Mouse (Mus musculus): Measurements from ENCODE around the gene Dync1h1. TPM values are rescaled to one million over a fixed set of nuclear protein-coding genes. Genes with fewer than 3 reads are reported as not detected.

Gene Dync1h1
- polyA plus RNA-seq (2012; fragmentation: generic; extraction: Trizol) = 83.5 TPM
- long read RNA-seq, experiment 1, partial matches to known transcripts = 22 of 25 reads
- long read RNA-seq, experiment 1, other reads (novel, unspliced or antisense) = 3 of 25 reads
- long read RNA-seq, experiment 2, partial matches to known transcripts = 50 of 56 reads
- long read RNA-seq, experiment 2, other reads (novel, unspliced or antisense) = 6 of 56 reads

DNA sequence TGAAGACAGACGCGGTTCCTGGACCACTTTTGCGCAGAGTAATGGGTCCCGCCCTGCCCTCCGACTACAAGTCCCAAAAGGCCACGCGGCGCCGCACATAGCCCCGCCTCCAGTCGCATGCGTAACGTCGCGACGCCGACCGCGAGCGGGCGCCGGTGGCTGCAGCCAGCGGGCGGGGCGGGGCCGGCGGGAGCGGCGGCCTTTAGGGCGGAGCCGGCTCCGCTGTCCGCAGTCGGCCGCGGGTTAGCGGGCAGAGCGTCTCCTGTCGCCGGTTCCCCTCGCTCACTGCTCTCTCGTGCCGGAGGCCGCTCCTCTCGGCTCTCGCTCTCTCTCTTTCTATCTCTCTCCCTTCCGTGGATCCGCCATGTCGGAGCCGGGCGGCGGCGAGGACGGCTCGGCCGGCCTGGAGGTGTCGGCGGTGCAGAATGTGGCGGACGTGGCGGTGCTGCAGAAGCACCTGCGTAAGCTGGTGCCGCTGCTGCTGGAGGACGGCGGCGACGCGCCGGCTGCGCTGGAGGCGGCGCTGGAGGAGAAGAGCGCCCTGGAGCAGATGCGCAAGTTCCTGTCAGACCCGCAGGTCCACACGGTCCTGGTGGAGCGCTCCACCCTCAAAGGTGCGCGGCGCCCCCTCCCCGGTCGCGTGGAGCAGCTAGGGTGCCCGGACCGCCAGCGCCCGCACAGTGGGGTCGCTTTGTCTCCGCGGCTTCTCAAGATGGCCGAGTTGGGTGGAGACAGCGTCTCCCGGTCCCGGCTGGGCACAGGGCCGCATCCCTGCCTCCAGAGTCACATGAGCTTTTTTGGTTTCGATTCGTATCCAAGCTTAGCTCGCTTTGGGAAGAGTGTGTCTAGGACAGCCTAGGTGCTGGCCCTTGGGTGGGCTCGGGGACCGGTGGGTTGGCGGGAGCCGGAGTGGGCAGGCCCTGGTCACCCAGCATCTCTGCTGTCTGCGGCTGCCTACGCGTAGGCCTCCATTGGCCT, at the start of gene Dync1h1:
Gene Dync1h1 (plus strand): TSS at position 212 of the 978 bp plus-strand sequence.
- H3K4me3 ChIP-seq (ENCODE audit: insufficient read depth, poor library complexity, severe bottlenecking) = peak within 1 kb of the TSS; percentile 96
- peaks cover 5% of the 10 kb centered on the region for H3K36me3 ChIP-seq (ENCODE audit: control insufficient read depth, insufficient read depth)
- peak within 1 kb of the TSS; percentile 99 for H3ac ChIP-seq (ENCODE audit: control insufficient read depth, insufficient read length, low read depth)
- TF ChIP-seq USF1 (IDR thresholded peaks at IDR 0.05; ENCODE audit: low read depth) (peak; percentile 38), CTCF (IDR thresholded peaks at IDR 0.05; ENCODE audit: control insufficient read depth, insufficient read depth, insufficient read length) (no peak), FOSL1 (IDR thresholded peaks at IDR 0.05; ENCODE audit: insufficient read depth, low read length, poor library complexity, severe bottlenecking) (no peak), CEBPB (IDR thresholded peaks at IDR 0.05; ENCODE audit: low read depth) (no peak)
- no peaks in the 10 kb centered on the region for H3K27me3 ChIP-seq (ENCODE audit: control insufficient read depth, insufficient read depth, insufficient read length)
- H3K79me2 ChIP-seq (ENCODE audit: control insufficient read depth, insufficient read depth) = peaks cover 53% of the 10 kb centered on the region
- peaks cover 47% of the 10 kb centered on the region for H3K79me3 ChIP-seq (ENCODE audit: low read depth)

DNA sequence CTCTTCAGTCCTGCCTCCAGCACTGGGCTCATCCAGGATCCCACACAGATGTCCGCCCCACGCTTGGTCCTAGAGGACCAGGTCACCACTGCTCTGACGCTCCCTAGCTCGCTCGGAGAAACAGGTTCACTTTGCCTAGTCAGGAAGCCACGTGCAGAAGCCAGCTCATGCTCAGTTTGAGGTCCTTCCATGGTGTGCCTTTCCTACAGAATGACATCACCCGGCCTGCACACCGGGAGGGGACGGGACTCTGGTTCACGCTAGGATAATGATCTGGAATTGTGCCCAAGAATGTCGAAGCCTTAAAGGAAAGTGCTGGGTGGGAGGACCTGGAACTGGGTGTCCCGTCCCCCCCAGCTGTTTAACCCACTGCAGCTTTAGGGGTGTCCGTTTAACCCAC, 49.1 kb upstream of the Dync1h1 start:
- Histone ChIP-seq H3K27me3 (ENCODE audit: control insufficient read depth, insufficient read depth, insufficient read length) (no peaks in the 10 kb centered on the region), H3K79me2 (ENCODE audit: control insufficient read depth, insufficient read depth) (no peaks in the 10 kb centered on the region), H3K79me3 (ENCODE audit: low read depth) (no peaks in the 10 kb centered on the region), H3K36me3 (ENCODE audit: control insufficient read depth, insufficient read depth) (peaks cover 58% of the 10 kb centered on the region), H3K4me3 (ENCODE audit: insufficient read depth, poor library complexity, severe bottlenecking) (no peak overlapping the region), H3ac (ENCODE audit: control insufficient read depth, insufficient read length, low read depth) (no peak overlapping the region)
- TF ChIP-seq MAX (IDR thresholded peaks at IDR 0.05) (no peak), CEBPB (IDR thresholded peaks at IDR 0.05; ENCODE audit: low read depth) (no peak), USF1 (IDR thresholded peaks at IDR 0.05; ENCODE audit: low read depth) (no peak), MYOD1 (IDR thresholded peaks at IDR 0.05; ENCODE audit: control insufficient read depth, insufficient read length, low read depth) (no peak)

DNA sequence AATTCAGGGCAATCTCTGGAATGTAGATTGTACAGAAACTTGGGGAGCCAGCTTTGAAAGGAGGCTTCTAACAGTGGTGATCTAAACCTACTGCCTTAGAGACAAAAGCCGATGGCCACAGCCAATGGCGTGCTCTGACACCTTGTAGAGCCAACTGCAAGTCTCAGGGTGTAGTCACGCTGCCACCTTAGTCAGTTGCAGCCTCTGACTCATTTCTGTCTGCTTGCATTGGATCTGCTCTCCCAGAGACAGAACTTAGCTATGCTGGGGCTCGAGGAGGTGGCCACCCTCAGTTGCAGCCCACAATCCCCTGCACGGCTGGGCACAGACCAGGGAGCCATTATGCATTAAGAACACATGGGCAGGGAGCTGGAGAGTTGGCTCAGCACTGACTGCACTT, 47.9 kb upstream of the Dync1h1 start:
- Histone ChIP-seq H3K79me2 (ENCODE audit: control insufficient read depth, insufficient read depth) (no peaks in the 10 kb centered on the region), H3K79me3 (ENCODE audit: low read depth) (no peaks in the 10 kb centered on the region), H3K27me3 (ENCODE audit: control insufficient read depth, insufficient read depth, insufficient read length) (no peaks in the 10 kb centered on the region), H3K36me3 (ENCODE audit: control insufficient read depth, insufficient read depth) (peaks cover 54% of the 10 kb centered on the region), H3K4me3 (ENCODE audit: insufficient read depth, poor library complexity, severe bottlenecking) (no peak overlapping the region), H3ac (ENCODE audit: control insufficient read depth, insufficient read length, low read depth) (no peak overlapping the region)
- TF ChIP-seq MAX (IDR thresholded peaks at IDR 0.05) = no peak
- no peak for TF ChIP-seq MYOG (IDR thresholded peaks at IDR 0.05; ENCODE audit: control insufficient read depth, extremely low read depth, insufficient read length)
- TF ChIP-seq FOSL1 (IDR thresholded peaks at IDR 0.05; ENCODE audit: insufficient read depth, low read length, poor library complexity, severe bottlenecking) = no peak
- no peak for TF ChIP-seq CTCF (IDR thresholded peaks at IDR 0.05; ENCODE audit: control insufficient read depth, insufficient read depth, insufficient read length)
- no peak for TF ChIP-seq MYOD1 (IDR thresholded peaks at IDR 0.05; ENCODE audit: control insufficient read depth, insufficient read length, low read depth)
- TF ChIP-seq CEBPB (IDR thresholded peaks at IDR 0.05; ENCODE audit: low read depth) = no peak
- TF ChIP-seq USF1 (IDR thresholded peaks at IDR 0.05; ENCODE audit: low read depth) = no peak

DNA sequence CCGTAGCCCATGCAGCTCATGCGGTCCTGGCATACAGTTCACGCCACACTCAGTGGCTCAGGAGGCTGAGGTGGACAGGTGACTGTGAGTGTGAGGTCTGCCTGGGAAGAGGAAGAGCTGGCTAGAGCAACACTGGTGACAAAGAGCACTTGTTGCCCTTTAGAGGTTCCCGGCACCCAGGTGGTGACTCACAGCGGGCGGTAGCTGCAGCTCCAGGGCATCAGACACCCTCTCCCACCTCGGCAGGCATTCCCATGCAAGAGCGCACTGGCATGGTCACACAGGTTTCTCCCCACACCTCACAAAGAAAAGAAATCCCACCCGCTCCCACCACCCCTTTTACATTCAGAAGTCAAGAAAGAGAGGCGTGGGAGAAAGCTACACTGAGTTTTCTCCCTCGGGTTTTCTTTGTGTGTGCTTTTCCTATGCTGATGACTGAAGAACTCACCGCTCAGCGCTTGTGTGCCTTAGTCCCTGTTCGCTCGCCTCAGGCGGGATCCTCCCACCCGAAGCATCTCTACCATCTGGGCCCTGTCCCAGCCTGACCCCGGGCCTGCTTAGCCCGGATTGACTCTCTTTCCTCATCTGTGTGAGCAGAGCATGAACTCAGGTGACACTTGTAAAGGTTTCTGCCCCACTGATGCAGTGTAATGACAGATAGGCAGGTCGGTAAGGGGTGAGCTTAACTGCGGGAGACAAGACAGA, 45.6 kb upstream of the Dync1h1 start:
- TF ChIP-seq MYOD1 (IDR thresholded peaks at IDR 0.05; ENCODE audit: control insufficient read depth, insufficient read length, low read depth) = no peak
- TF ChIP-seq CTCF (IDR thresholded peaks at IDR 0.05; ENCODE audit: control insufficient read depth, insufficient read depth, insufficient read length) = no peak
- TF ChIP-seq MYOG (IDR thresholded peaks at IDR 0.05; ENCODE audit: control insufficient read depth, extremely low read depth, insufficient read length) = no peak
- no peak for TF ChIP-seq CEBPB (IDR thresholded peaks at IDR 0.05; ENCODE audit: low read depth)
- no peak for TF ChIP-seq MAX (IDR thresholded peaks at IDR 0.05)
- TF ChIP-seq FOSL1 (IDR thresholded peaks at IDR 0.05; ENCODE audit: insufficient read depth, low read length, poor library complexity, severe bottlenecking) = no peak
- TF ChIP-seq USF1 (IDR thresholded peaks at IDR 0.05; ENCODE audit: low read depth) = no peak
- Histone ChIP-seq H3K4me3 (ENCODE audit: insufficient read depth, poor library complexity, severe bottlenecking) (no peak overlapping the region), H3K36me3 (ENCODE audit: control insufficient read depth, insufficient read depth) (peaks cover 43% of the 10 kb centered on the region)

DNA sequence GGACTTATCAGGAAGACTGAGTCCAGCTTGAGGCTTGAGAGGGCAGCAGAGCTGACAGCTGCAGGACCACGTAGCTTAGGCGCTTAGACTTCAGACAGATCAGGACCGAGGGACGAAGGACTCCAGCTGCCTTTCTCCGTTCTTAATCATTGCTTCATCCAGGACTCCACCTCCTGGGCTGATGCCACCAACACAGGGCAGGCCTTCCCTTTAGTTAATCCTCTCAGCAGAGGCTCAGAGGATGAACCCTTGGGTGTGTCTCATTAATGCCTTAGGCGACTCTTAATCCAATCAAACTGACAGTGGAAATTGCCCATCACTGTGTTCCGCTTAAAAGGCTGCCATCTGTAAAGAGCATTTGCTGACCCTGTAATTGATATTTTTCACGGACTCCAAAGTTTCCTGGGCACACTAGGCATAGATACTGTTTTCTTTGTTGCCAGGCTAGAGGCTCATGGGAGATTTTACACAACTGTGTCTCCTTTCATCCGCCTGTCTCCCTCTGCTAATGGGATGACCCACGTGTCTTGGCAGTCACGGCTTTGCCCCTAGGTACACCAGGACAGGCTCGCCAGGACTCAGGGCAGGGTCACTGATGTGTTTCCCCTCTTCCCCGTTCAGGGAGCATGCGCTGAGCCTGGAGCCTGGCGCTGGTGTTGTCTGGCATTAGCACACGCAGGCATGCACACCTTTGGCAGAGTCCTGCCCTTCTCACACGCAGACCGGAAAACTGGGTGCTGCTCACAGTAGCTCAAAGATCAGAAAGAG, 44.2 kb upstream of the Dync1h1 start:
- Histone ChIP-seq H3K36me3 (ENCODE audit: control insufficient read depth, insufficient read depth) (peaks cover 43% of the 10 kb centered on the region), H3K79me3 (ENCODE audit: low read depth) (no peaks in the 10 kb centered on the region), H3K27me3 (ENCODE audit: control insufficient read depth, insufficient read depth, insufficient read length) (no peaks in the 10 kb centered on the region), H3ac (ENCODE audit: control insufficient read depth, insufficient read length, low read depth) (no peak overlapping the region), H3K4me3 (ENCODE audit: insufficient read depth, poor library complexity, severe bottlenecking) (no peak overlapping the region), H3K79me2 (ENCODE audit: control insufficient read depth, insufficient read depth) (no peaks in the 10 kb centered on the region)
- TF ChIP-seq CTCF (IDR thresholded peaks at IDR 0.05; ENCODE audit: control insufficient read depth, insufficient read depth, insufficient read length) (no peak), MYOD1 (IDR thresholded peaks at IDR 0.05; ENCODE audit: control insufficient read depth, insufficient read length, low read depth) (no peak), CEBPB (IDR thresholded peaks at IDR 0.05; ENCODE audit: low read depth) (no peak), USF1 (IDR thresholded peaks at IDR 0.05; ENCODE audit: low read depth) (no peak), MYOG (IDR thresholded peaks at IDR 0.05; ENCODE audit: control insufficient read depth, extremely low read depth, insufficient read length) (no peak), FOSL1 (IDR thresholded peaks at IDR 0.05; ENCODE audit: insufficient read depth, low read length, poor library complexity, severe bottlenecking) (no peak), MAX (IDR thresholded peaks at IDR 0.05) (no peak)

More for the DNA sequence above, 45.6 kb upstream of the Dync1h1 start:
- Histone ChIP-seq H3K79me2 (ENCODE audit: control insufficient read depth, insufficient read depth) (no peaks in the 10 kb centered on the region), H3ac (ENCODE audit: control insufficient read depth, insufficient read length, low read depth) (no peak overlapping the region), H3K27me3 (ENCODE audit: control insufficient read depth, insufficient read depth, insufficient read length) (no peaks in the 10 kb centered on the region), H3K79me3 (ENCODE audit: low read depth) (no peaks in the 10 kb centered on the region)
